Mouse (Mus musculus) stomach, embryonic 14.5 days (tissue): ENCODE data around the gene Wasf2. TPM values are rescaled to one million over a fixed set of nuclear protein-coding genes. Genes with fewer than 3 reads are reported as not detected.

Experiments
- ATAC-seq: fragments of 200-750 bp; cut with Nextera tagmentation; 2 replicates; pipeline ENCODE4 v1.8.0; 2017; ENCODE audit warnings: low read depth, moderate TSS enrichment; ENCODE audit not compliant: insufficient number of reproducible peaks, insufficient read depth, low FRiP score
- H3K27ac ChIP-seq: fragments of 300-500 bp; sonication (generic); 2 replicates; pipeline ENCODE4 v1.5.1; 2014; ENCODE audit warnings: mild to moderate bottlenecking, low read length, moderate library complexity, mixed read lengths
- H3K27me3 ChIP-seq: fragments of 300-500 bp; sonication (generic); 2 replicates; pipeline ENCODE4 v1.6.1; 2014; ENCODE audit warnings: low read length, control low read depth, mixed read lengths; ENCODE audit not compliant: control insufficient read depth, insufficient read depth
- H3K36me3 ChIP-seq: fragments of 300-500 bp; sonication (generic); 2 replicates; pipeline ENCODE4 v1.6.1; 2014; ENCODE audit warnings: mild to moderate bottlenecking, control low read depth, low read length, moderate library complexity, mixed read lengths; ENCODE audit not compliant: control insufficient read depth, insufficient read depth
- H3K4me1 ChIP-seq: fragments of 300-500 bp; sonication (generic); 2 replicates; pipeline ENCODE4 v1.6.1; 2014; ENCODE audit warnings: low read length, control low read depth, mixed read lengths; ENCODE audit not compliant: control insufficient read depth, insufficient read depth
- H3K4me2 ChIP-seq: fragments of 300-500 bp; sonication (generic); replicated peaks from 2 replicates; pipeline ENCODE4 v1.6.1; 2014; ENCODE audit warnings: low read depth, low read length, control low read depth
- H3K4me3 ChIP-seq: fragments of 300-500 bp; sonication (generic); 2 replicates; pipeline ENCODE4 v1.5.1; 2014; ENCODE audit warnings: low read depth, low read length, control low read depth
- H3K9ac ChIP-seq: fragments of 300-500 bp; sonication (generic); replicated peaks from 2 replicates; pipeline ENCODE4 v1.6.1; 2014; ENCODE audit warnings: low read depth, mild to moderate bottlenecking, control low read depth, low read length, moderate library complexity, mixed read lengths
- H3K9me3 ChIP-seq: fragments of 300-500 bp; sonication (generic); 2 replicates; pipeline ENCODE4 v1.6.1; 2016; ENCODE audit warnings: low read depth, low read length, control low read depth; ENCODE audit not compliant: control insufficient read depth
- WGBS: fragments of 180-500 bp; shearing (Covaris S2); extraction: QIAGEN DNeasy Blood & Tissue Kit; methylation state at CpG from one replicate; pipeline ENCODE4 v1.1.7; 2014; 5-methylcytosine and 5-hydroxymethylcytosine counted together
- polyA plus RNA-seq: library from polyadenylated mRNA; unstranded; fragments of >200 nt; fragmentation: Nextera tagmentation; extraction: Ambion mirVana; gene quantifications from 2 replicates; pipeline ENCODE4 v1.2.1, GENCODE M21; 2014

Gene Wasf2
- 120 and 124 TPM in 2 replicates for polyA plus RNA-seq

DNA sequence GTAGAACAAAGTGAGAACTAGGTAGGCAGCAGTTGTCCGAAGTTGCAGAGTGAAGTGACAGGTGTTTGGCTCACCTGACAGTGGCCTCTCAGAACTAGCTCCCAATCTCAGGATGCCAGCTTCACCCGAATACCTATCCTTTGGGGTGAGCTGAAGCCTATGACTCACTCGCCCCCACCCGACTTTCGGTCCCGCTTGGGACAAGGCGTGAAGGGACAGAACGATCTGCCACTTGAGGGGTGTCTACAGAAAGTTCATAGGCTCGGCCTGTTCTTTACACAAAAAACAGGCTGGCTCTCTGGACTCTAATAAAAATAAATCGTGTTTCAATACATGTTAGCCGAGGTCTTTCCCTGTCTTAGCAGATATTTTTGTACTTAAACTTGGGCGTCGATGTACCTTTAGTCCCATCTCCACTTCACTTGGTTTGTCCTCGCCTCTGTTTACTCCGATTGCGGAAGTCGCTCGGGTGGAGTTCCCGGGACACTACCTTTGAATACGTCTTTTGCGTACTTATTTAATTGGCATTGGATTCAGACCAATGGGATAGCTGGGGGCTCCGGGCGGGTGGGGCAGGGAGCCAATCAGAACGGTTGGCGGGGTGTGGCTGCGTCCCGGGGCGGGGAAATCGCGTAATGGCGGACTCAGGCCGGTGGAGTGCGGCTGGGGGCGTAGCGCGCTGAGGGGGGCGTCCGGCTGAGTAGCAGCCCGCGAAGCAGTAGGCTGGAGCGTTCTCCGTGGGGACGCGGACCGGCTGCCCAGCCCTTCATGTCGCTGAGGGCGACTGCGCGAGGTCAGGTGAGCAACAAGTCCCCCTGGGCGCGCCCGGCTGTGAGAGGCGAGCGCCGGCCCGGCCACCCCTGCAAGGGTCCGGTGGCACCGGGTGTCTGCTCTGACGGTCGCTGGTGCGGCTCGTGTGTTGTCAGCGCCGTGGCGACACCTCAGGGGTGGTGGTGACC, at the start of gene Wasf2:
TSS of gene Wasf2 (plus strand) at position 575 of the 959 bp plus-strand sequence.
- Histone ChIP-seq H3K9me3 (no peaks in the 10 kb centered on the region), H3K36me3 (0 out of 2 replicates have a peak, but pooled peaks cover 3% of the 10 kb centered on the region), H3K9ac (peak within 1 kb of the TSS; percentile 96), H3K27me3 (no peaks in the 10 kb centered on the region), H3K27ac (peak within 1 kb of the TSS; percentile 81), H3K4me2 (peak within 1 kb of the TSS; percentile 88), H3K4me3 (peak within 1 kb of the TSS; percentile 97), H3K4me1 (peaks cover 7% of the 10 kb centered on the region; the same call in 1 of the 2 replicates)
- peak; percentile 92 for ATAC-seq
- under 1% methylated on average over 65 of the region's 65 CpGs for WGBS

DNA sequence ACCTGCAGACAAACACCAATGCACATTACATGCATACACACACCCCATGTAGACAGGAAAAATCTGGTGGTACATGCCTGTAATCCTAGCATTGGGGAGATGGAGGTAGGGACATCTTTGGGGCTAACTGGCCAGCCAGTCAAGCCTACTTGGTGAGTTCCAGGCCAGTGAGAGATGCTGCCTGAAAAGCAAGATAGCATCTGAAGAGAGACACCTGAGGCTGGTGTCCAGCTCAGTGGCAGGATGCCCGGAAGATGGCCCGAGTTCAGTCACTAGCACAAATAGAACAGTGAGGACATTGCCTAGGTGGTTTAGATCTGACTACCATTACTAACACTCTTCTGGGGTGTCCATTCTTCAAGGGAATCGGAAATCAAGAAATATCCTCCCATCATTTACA, 49.4 kb upstream of the Wasf2 start:
- WGBS: 87% methylated on average over 3 of the region's 3 CpGs
- H3K4me1 ChIP-seq: peaks cover 31% of the 10 kb centered on the region

DNA sequence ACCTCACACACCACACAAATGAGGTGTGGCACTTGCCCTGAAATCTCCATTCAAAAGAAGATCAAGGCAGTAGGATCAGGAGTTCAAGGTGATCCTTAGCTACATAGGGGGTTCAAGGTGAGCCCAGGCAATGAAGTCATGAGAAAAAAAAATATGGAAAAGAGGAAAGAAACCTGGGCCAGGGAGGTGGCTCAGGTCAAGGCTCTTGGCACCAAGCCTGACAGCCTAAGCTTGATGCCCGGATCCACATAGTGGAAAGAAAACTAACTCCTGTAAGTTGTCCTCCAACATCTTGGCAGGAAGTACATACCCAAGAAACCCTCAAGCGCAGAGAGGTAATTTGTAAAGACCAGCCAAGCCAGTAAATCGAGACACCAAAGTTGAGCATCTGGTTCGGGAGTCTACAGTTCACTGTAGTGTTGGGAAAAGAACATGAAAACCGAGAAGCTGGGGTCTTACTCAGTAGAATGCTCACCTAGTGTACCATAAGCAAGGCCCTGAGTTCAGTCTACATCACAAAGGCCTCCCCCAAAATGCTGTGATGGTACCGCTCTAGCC, 48.0 kb upstream of the Wasf2 start:
- no peak overlapping the region for H3K4me3 ChIP-seq
- no peak for ATAC-seq
- 76% methylated on average over 6 of the region's 6 CpGs for WGBS
- H3K9ac ChIP-seq: no peak overlapping the region
- no peak overlapping the region for H3K27ac ChIP-seq
- no peak overlapping the region for H3K4me2 ChIP-seq
- H3K27me3 ChIP-seq: no peaks in the 10 kb centered on the region
- H3K9me3 ChIP-seq: no peaks in the 10 kb centered on the region
- peaks cover 24% of the 10 kb centered on the region for H3K36me3 ChIP-seq
- H3K4me1 ChIP-seq: peaks cover 46% of the 10 kb centered on the region

More for the DNA sequence above, 49.4 kb upstream of the Wasf2 start:
- Histone ChIP-seq H3K27ac (no peak overlapping the region), H3K4me2 (no peak overlapping the region), H3K4me3 (no peak overlapping the region), H3K27me3 (no peaks in the 10 kb centered on the region), H3K9ac (no peak overlapping the region), H3K36me3 (peaks cover 30% of the 10 kb centered on the region), H3K9me3 (no peaks in the 10 kb centered on the region)
- no peak for ATAC-seq

DNA sequence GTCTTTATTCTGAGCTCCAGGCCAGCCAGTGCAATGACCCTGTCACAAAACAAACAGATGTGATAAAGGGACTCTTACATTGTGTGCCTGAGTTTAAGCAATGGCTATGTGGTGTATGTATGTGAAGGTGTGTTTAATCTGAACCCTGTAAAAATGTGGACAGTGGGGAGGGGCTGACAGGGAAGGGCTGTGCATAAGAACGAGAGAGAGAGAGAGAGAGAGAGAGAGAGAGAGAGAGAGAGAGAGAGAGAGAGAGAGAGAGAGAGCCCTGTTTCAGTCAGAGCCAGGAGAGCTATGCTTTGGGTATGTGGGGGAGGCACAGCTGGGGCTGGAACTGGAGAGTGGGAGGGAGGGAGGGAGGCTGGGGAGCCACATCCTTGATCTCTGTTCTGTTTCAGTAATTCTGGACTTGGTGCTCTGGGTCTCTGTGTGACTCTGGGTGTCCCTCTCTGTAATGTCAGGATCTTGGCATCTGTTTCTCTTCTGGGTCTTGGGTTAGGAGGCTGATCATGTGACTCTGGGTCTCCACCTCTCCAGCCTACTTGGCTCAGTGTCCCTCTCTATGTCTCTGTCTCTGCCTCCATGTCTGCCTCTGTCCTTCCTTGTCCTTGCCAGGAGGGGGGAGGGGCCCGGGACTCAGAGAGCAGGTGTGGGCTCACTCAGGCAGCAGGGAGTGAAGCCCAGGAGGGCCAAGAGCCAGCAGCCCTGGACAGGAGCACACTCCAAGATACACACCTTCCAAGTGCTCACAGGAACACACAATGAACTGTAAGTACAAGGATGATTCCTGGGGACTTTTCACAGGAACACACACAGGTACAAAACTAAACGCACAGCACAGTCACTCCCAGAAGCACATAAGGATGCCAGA, 46.1 kb upstream of the Wasf2 start:
- Histone ChIP-seq H3K4me1 (peaks cover 49% of the 10 kb centered on the region), H3K4me3 (peak overlapping the region; percentile 30), H3K9ac (0 out of 2 replicates have a peak overlapping the region, but pooled peaks have one; percentile 18), H3K4me2 (peak overlapping the region; percentile 75), H3K27me3 (no peaks in the 10 kb centered on the region), H3K9me3 (no peaks in the 10 kb centered on the region), H3K36me3 (peaks cover 7% of the 10 kb centered on the region; the same call in 1 of the 2 replicates), H3K27ac (peak overlapping the region; percentile 96)
- 6% methylated on average over 3 of the region's 3 CpGs for WGBS
- peak; percentile 34 for ATAC-seq

DNA sequence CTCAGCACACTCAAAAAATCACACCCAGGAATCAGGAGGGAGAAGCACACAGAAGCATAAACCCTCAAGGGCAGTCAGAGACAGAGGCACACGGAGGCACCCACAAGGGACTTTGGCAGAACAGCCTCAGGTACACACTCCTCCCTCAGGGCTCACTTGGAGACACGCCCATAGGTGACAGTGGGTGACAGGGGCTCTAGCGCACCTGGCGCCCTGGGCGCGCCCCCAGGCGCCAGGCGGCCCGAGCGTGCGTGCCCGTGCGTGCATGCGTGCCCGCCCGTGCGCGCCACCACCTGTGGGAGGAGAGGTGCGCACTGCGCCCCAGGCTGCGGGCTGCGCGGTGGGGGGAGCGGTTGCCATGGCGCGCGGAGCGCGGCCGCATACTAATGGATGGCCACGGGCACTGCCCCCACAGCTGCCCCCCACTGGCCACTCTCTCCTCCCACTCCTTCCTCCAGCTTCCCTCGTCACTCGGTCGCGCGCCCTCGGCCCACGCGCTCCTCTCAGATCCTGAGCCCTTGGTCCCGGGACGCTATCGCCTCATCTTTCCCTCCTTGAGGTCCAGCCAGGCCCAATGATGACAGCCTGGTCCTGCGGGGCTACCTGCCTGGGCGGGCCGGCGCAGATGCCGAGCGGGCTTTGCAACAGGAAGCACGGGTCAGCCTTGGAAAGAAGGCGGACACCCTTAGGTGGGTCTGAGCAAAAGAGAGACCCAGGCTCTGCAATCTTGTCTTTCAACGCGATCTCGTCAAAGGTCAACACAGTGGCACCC, 45.1 kb upstream of the Wasf2 start:
- H3K27me3 ChIP-seq: no peaks in the 10 kb centered on the region
- peaks cover 56% of the 10 kb centered on the region for H3K4me1 ChIP-seq
- WGBS: 1% methylated on average over 51 of the region's 53 CpGs
- H3K9ac ChIP-seq: peak overlapping the region; percentile 18
- ATAC-seq: peak; percentile 57
- H3K9me3 ChIP-seq: no peaks in the 10 kb centered on the region
- H3K36me3 ChIP-seq: peaks cover 4% of the 10 kb centered on the region; the same call in 1 of the 2 replicates
- peak overlapping the region; percentile 75 for H3K4me2 ChIP-seq
- H3K4me3 ChIP-seq: peak overlapping the region; percentile 30
- peak overlapping the region; percentile 96 for H3K27ac ChIP-seq

DNA sequence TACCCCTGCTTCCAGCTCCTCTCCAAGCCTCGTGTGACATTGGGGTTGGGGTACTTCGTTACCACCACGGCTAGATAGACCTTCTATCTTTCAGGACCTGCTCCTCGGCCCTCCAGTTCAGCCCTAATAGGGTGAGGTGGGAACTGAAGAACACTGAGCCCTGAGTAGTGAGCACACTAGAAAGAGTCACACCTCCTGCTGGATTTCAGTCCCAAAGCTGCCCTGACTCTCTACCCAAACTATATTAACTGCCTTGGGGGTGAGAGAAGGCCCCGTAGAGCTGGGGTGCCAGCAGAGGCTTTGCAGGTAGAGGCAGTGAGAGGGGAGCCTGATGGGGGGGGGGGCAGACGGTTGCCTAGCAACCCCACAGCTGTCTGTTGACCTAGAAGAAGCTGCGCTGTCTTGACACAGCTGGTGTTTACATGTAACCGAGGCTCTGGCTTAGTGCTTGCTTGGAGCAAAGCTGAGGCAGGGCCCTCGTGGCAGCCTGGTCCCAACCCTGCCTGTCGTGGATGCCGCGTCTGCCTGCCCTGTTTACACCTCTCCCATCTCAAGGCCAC, 44.4 kb upstream of the Wasf2 start:
- Histone ChIP-seq H3K4me2 (peak overlapping the region; percentile 75), H3K9me3 (no peaks in the 10 kb centered on the region), H3K36me3 (no peaks in the 10 kb centered on the region), H3K9ac (no peak overlapping the region), H3K27ac (peak overlapping the region; percentile 96), H3K4me3 (peak overlapping the region; percentile 30; the same call in 1 of the 2 replicates), H3K4me1 (peaks cover 62% of the 10 kb centered on the region), H3K27me3 (no peaks in the 10 kb centered on the region)
- WGBS: 6% methylated on average over 12 of the region's 12 CpGs
- ATAC-seq: peak; percentile 14; the same call in 1 of the 2 replicates

DNA sequence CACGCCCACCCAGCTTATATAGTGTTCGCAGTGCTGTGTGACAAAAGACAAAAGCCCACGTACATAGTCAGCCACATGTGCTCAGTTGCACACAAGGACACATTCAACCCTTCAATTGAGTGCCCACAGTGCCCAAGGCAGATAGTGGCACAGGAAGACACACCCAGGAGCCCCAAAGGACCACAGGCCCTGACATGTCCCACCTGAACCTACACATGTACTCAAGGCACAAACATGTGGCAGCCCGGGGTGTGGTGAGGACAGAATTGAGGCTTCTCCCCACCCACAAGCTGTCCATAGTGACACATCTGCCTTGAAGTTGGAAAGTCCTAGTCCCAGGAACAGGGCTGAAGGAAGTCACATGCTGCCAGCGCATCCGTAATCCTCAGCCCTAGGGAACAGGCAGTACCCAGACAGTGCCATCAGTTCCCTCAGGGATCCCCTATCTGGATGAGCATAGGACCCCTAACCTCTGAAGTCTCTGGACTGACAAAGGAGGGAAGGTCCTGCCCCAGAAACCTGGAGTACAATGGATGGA, 43.1 kb upstream of the Wasf2 start:
- Histone ChIP-seq H3K4me3 (no peak overlapping the region), H3K4me2 (no peak overlapping the region), H3K9me3 (no peaks in the 10 kb centered on the region), H3K9ac (peak overlapping the region; percentile 14; the same call in 1 of the 2 replicates), H3K27me3 (no peaks in the 10 kb centered on the region), H3K36me3 (no peaks in the 10 kb centered on the region), H3K4me1 (peaks cover 74% of the 10 kb centered on the region), H3K27ac (peak overlapping the region; percentile 96)
- ATAC-seq: no peak
- WGBS: 80% methylated on average over 6 of the region's 6 CpGs
